Mouse (Mus musculus) limb, embryonic 14.5 days (tissue): ENCODE data around the gene Gpr157. TPM values are rescaled to one million over a fixed set of nuclear protein-coding genes. Genes with fewer than 3 reads are reported as not detected.

ENCODE experiments used
- ATAC-seq: fragments of 200-750 bp; cut with Nextera tagmentation; 2 replicates; pipeline ENCODE4 v1.8.0; 2017; ENCODE audit warnings: low read depth, moderate number of reproducible peaks, moderate TSS enrichment; ENCODE audit not compliant: low FRiP score
- DNase-seq: peaks from one replicate; pipeline ENCODE4 v3.0.0-alpha.2; 2015; ENCODE audit warnings: low spot score
- H3K27ac ChIP-seq: fragments of 300-500 bp; sonication (generic); replicated peaks from 2 replicates; pipeline ENCODE4 v1.5.1; 2014; ENCODE audit warnings: low read depth, mild to moderate bottlenecking, low read length, moderate library complexity, mixed read lengths
- H3K27me3 ChIP-seq: fragments of 300-500 bp; sonication (generic); 2 replicates; pipeline ENCODE4 v1.6.1; 2014; ENCODE audit warnings: low read length, mixed read lengths; ENCODE audit not compliant: control insufficient read depth, insufficient read depth
- H3K36me3 ChIP-seq: fragments of 300-500 bp; sonication (generic); 2 replicates; pipeline ENCODE4 v1.6.1; 2014; ENCODE audit warnings: mild to moderate bottlenecking, low read length, moderate library complexity, mixed read lengths; ENCODE audit not compliant: control insufficient read depth, insufficient read depth
- H3K4me1 ChIP-seq: fragments of 300-500 bp; sonication (generic); 2 replicates; pipeline ENCODE4 v1.6.1; 2014; ENCODE audit warnings: antibody characterized with exemption, low read length, mixed read lengths; ENCODE audit not compliant: control insufficient read depth, insufficient read depth
- H3K4me2 ChIP-seq: fragments of 300-500 bp; sonication (generic); replicated peaks from 2 replicates; pipeline ENCODE4 v1.6.1; 2014; ENCODE audit warnings: low read depth, mild to moderate bottlenecking, low read length, moderate library complexity; ENCODE audit not compliant: severe bottlenecking
- H3K4me3 ChIP-seq: fragments of 300-500 bp; sonication (generic); replicated peaks from 2 replicates; pipeline ENCODE4 v1.5.1; 2014; ENCODE audit warnings: low read length
- H3K9ac ChIP-seq: fragments of 300-500 bp; sonication (generic); 2 replicates; pipeline ENCODE4 v1.6.1; 2014; ENCODE audit warnings: mild to moderate bottlenecking, low read depth, low read length, moderate library complexity; ENCODE audit not compliant: severe bottlenecking
- H3K9me3 ChIP-seq: fragments of 300-500 bp; sonication (generic); 2 replicates; pipeline ENCODE4 v1.6.1; 2016; ENCODE audit warnings: low read length; ENCODE audit not compliant: control insufficient read depth
- POLR2A ChIP-seq: fragments of 200-500 bp; IDR thresholded peaks from 2 replicates; pipeline ENCODE4 v1.8.0; 2012; ENCODE audit warnings: inconsistent platforms, mild to moderate bottlenecking, moderate library complexity, borderline replicate concordance; ENCODE audit not compliant: insufficient read depth, insufficient read length; ENCODE audit errors: extremely low read depth
- WGBS: fragments of 180-500 bp; shearing (Covaris S2); extraction: QIAGEN DNeasy Blood & Tissue Kit; methylation state at CpG from one replicate; pipeline ENCODE4 v1.1.7; 2014; 5-methylcytosine and 5-hydroxymethylcytosine counted together
- polyA plus RNA-seq, 2 experiments: library from polyadenylated mRNA; depleted of rRNA in 1 of 2; stranded (reverse) in 1 of 2; unstranded in 1 of 2; fragments of >200 nt; fragmentation: Nextera tagmentation in 1 of 2; extraction: Ambion mirVana in 1 of 2; gene quantifications; 2 replicates each; pipeline versions ENCODE4 v1.2.1 to v1.2.3; 2012 to 2014

Gpr157 gene
- polyA plus RNA-seq, 2 experiments, result 0.52 to 3.8 TPM

GRCm38 (mm10) chr4:150097847-150098246 is 10.7 kb downstream of the Gpr157 start:
- Histone ChIP-seq H3K4me3 (no peak overlapping the region), H3K36me3 (0 out of 2 replicates have a peak, but pooled peaks cover 4% of the 10 kb centered on the region), H3K4me1 (peaks cover 16% of the 10 kb centered on the region), H3K27me3 (no peaks in the 10 kb centered on the region), H3K9ac (no peak overlapping the region), H3K27ac (no peak overlapping the region), H3K9me3 (no peaks in the 10 kb centered on the region), H3K4me2 (no peak overlapping the region)
- WGBS, result 53% methylated on average over 4 of the region's 4 CpGs
- TF ChIP-seq POLR2A, result no peak
- ATAC-seq, result no peak
- DNase-seq, result no peak

- Histone ChIP-seq H3K27me3 (no peaks in the 10 kb centered on the region), H3K27ac (no peak overlapping the region), H3K4me3 (no peak overlapping the region), H3K9me3 (no peaks in the 10 kb centered on the region), H3K36me3 (0 out of 2 replicates have a peak, but pooled peaks cover 4% of the 10 kb centered on the region), H3K4me1 (peaks cover 10% of the 10 kb centered on the region), H3K9ac (no peak overlapping the region), H3K4me2 (no peak overlapping the region)
- no peak for TF ChIP-seq POLR2A
- 16% methylated on average over 10 of the region's 10 CpGs for WGBS
- ATAC-seq (0 out of 2 replicates have a peak, but pooled peaks have one; percentile 48), DNase-seq (peak; percentile 77)
Observed at GRCm38 (mm10) chr4:150098880-150099279, 11.7 kb downstream of the Gpr157 start.

- Histone ChIP-seq H3K4me1 (no peaks in the 10 kb centered on the region), H3K4me3 (no peak overlapping the region), H3K27ac (no peak overlapping the region), H3K36me3 (0 out of 2 replicates have a peak, but pooled peaks cover 4% of the 10 kb centered on the region), H3K9ac (no peak overlapping the region), H3K27me3 (no peaks in the 10 kb centered on the region), H3K4me2 (no peak overlapping the region), H3K9me3 (no peaks in the 10 kb centered on the region)
- no peak for TF ChIP-seq POLR2A
- ATAC-seq, result no peak
- 88% methylated on average over 7 of the region's 7 CpGs for WGBS
- DNase-seq, result no peak
Observed at GRCm38 (mm10) chr4:150102822-150103221, 15.7 kb downstream of the Gpr157 start.

- Histone ChIP-seq H3K4me2 (no peak overlapping the region), H3K4me3 (no peak overlapping the region), H3K27ac (no peak overlapping the region), H3K9me3 (no peaks in the 10 kb centered on the region), H3K4me1 (no peaks in the 10 kb centered on the region), H3K9ac (no peak overlapping the region), H3K36me3 (0 out of 2 replicates have a peak, but pooled peaks cover 4% of the 10 kb centered on the region), H3K27me3 (no peaks in the 10 kb centered on the region)
- ATAC-seq (no peak), DNase-seq (no peak)
- no peak for TF ChIP-seq POLR2A
- WGBS, result 38% methylated on average over 7 of the region's 7 CpGs
Observed at GRCm38 (mm10) chr4:150105671-150106070, 18.5 kb downstream of the Gpr157 start.

- no peak overlapping the region for H3K27ac ChIP-seq
- no peak overlapping the region for H3K4me2 ChIP-seq
- H3K9me3 ChIP-seq, result no peaks in the 10 kb centered on the region
- ATAC-seq (no peak), DNase-seq (no peak)
- no peak overlapping the region for H3K9ac ChIP-seq
- H3K27me3 ChIP-seq, result no peaks in the 10 kb centered on the region
- 0 out of 2 replicates have a peak, but pooled peaks cover 4% of the 10 kb centered on the region for H3K36me3 ChIP-seq
- no peak overlapping the region for H3K4me3 ChIP-seq
- H3K4me1 ChIP-seq, result no peaks in the 10 kb centered on the region
- no peak for TF ChIP-seq POLR2A
- 81% methylated on average over 5 of the region's 5 CpGs for WGBS
Observed at GRCm38 (mm10) chr4:150106637-150107036, 19.5 kb downstream of the Gpr157 start.

GRCm38 (mm10) chr4:150109636-150110035 is 22.5 kb downstream of the Gpr157 start:
- H3K36me3 ChIP-seq, result no peaks in the 10 kb centered on the region
- WGBS, result 52% methylated on average over 3 of the region's 3 CpGs
- no peak for DNase-seq
- no peak for TF ChIP-seq POLR2A
- no peak overlapping the region for H3K27ac ChIP-seq
- no peak overlapping the region for H3K4me2 ChIP-seq
- no peaks in the 10 kb centered on the region for H3K27me3 ChIP-seq
- H3K4me3 ChIP-seq, result no peak overlapping the region
- H3K9me3 ChIP-seq, result no peaks in the 10 kb centered on the region
- no peaks in the 10 kb centered on the region for H3K4me1 ChIP-seq
- H3K9ac ChIP-seq, result no peak overlapping the region
- no peak for ATAC-seq
